Comparison of ENCODE assay signal across 15 mouse cellular contexts in the genomic region with DNA sequence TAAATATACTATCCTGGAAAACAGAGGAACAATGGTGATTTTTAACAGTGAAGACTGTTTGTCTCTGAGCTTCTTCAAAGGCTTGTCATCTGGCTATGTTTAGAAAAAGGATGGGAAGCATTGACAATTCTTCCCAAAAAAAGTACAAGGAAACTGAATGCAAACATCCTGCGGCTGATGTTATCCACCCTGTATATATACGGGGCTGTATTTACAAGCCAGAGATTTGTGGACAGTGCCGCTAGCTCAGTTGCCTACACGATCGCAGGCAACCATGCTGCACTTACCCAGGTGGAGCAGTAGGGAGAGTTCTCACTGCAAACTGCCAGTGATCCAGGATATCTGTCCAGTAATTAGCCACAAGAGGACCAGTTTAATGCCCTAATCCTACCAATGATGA. TPM values are rescaled to one million over a fixed set of nuclear protein-coding genes. Genes with fewer than 3 reads are reported as not detected.
DNase-seq lines count a peak whose midpoint lies in the region; TF ChIP-seq lines count a peak whose summit lies in the region.
"Had no signal": no experiment of that assay in that cellular context is flagged by ENCODE, and none has a peak within 500 bp of the region (broad histone marks: within the 10 kb centered on the region; RNA-seq: fewer than 3 reads in every experiment).

No protein-coding gene starts in this region.

- WGBS in kidney, adult 2 months: 69% methylated on average over 5 of the region's 5 CpGs
- 35% methylated on average over 5 of the region's 5 CpGs for WGBS in lung, adult 2 months

- TF ChIP-seq CTCF in kidney, adult 2 months (conservative IDR thresholded peaks at IDR 0.05; ENCODE audit: insufficient read depth, insufficient read length, low read depth, low read length): no peak
- TF ChIP-seq CTCF in lung, adult 2 months (IDR thresholded peaks at IDR 0.05; ENCODE audit: insufficient read depth, low read length): no peak

- no peak overlapping the region for H3K4me3 ChIP-seq in kidney, adult 2 months (ENCODE audit: insufficient read depth, low read depth, low read length)
- no peak overlapping the region for H3K4me3 ChIP-seq in lung, adult 2 months (replicated peaks; ENCODE audit: extremely low read depth, low read depth, low read length)

- H3K27me3 ChIP-seq in kidney, adult 2 months (replicated peaks; ENCODE audit: control insufficient read depth, insufficient read depth, low read length): no peaks in the 10 kb centered on the region; the same call in 1 of the 2 replicates

- no peak for TF ChIP-seq POLR2A in kidney, adult 2 months (IDR thresholded peaks at IDR 0.05; ENCODE audit: low read depth, low read length)
- peak; percentile 68; the same call in 1 of the 2 replicates for TF ChIP-seq POLR2A in lung, adult 2 months (IDR thresholded peaks at IDR 0.05; ENCODE audit: borderline replicate concordance, extremely low read depth, low read depth, low read length)

- no peaks in the 10 kb centered on the region for H3K36me3 ChIP-seq in kidney, adult 2 months (ENCODE audit: control insufficient read depth, insufficient read depth, low read length)

- H3K27ac ChIP-seq in kidney, adult 2 months (ENCODE audit: insufficient read depth, low read depth, low read length): peak overlapping the region; percentile 21
- H3K27ac ChIP-seq: liver, embryonic 14.5 days had no signal

- DNase-seq in frontal cortex, adult 2 months (ENCODE audit: extremely low spot score in 1 of 2, low spot score in 1 of 2): peak; percentile 2 to 5
- no peak for DNase-seq in frontal cortex, postnatal 10 days (ENCODE audit: low spot score in 2 of 2)
- DNase-seq in kidney, adult 2 months: peak; percentile 14
- DNase-seq in kidney, postnatal 36 days: no peak
- peak; percentile 46 for DNase-seq in brain, adult 2 months (ENCODE audit: low read depth, low spot score)
- DNase-seq in lung, adult 2 months: no peak
- no peak for DNase-seq in cerebellum, postnatal 4 days (ENCODE audit: low spot score in 2 of 2)
- DNase-seq in adrenal gland, postnatal 14 days: no peak
- DNase-seq: B cell, adult 2 months; gastrocnemius, postnatal 36 days; thymus, adult 2 months had no signal

- H3K4me1 ChIP-seq in kidney, adult 2 months (ENCODE audit: control insufficient read depth, insufficient read depth, low read length): 0 out of 2 replicates have a peak, but pooled peaks cover 7% of the 10 kb centered on the region
- peaks cover 13% of the 10 kb centered on the region for H3K4me1 ChIP-seq in lung, adult 2 months (ENCODE audit: control insufficient read depth, insufficient read depth, low read length)

RNA-seq across cellular contexts. Expression of gene Clec9a, which starts 16.6 kb away (rescaled TPM):
- polyA plus RNA-seq in frontal cortex, adult 2 months (2012; rRNA removed): 0.11 TPM in 1 of 2 replicates, not detected in the other
- polyA plus RNA-seq in kidney, adult 2 months (2012; rRNA removed): 0.42 and 0.86 TPM in 2 replicates
- 2.2 and 2.7 TPM in 2 replicates for polyA plus RNA-seq in lung, adult 2 months (2012; rRNA removed)
- total RNA-seq in adrenal gland, postnatal 14 days (2021): 0.82 and 1.4 TPM in 2 replicates
- total RNA-seq: gastrocnemius, postnatal 36 days; MEL had no signal

RNA-seq across cellular contexts. Expression of gene Clec1a, which starts 26.6 kb away (rescaled TPM):
- 1.4 and 1.9 TPM in 2 replicates for polyA plus RNA-seq in frontal cortex, adult 2 months (2012; rRNA removed)
- polyA plus RNA-seq in kidney, adult 2 months (2012; rRNA removed): 2.6 and 2.8 TPM in 2 replicates
- polyA plus RNA-seq in lung, adult 2 months (2012; rRNA removed): 30.1 and 38.1 TPM in 2 replicates
- total RNA-seq in adrenal gland, postnatal 14 days (2021): 7.9 and 14.0 TPM in 2 replicates
- total RNA-seq: MEL had no signal

RNA-seq across cellular contexts. Expression of gene Clec1b, which starts 28.1 kb away (rescaled TPM):
- polyA plus RNA-seq in frontal cortex, adult 2 months (2012; rRNA removed): 0.15 TPM in 1 of 2 replicates, not detected in the other
- 0.24 and 0.41 TPM in 2 replicates for polyA plus RNA-seq in kidney, adult 2 months (2012; rRNA removed)
- polyA plus RNA-seq in lung, adult 2 months (2012; rRNA removed): 1.9 and 2.7 TPM in 2 replicates
- total RNA-seq in adrenal gland, postnatal 14 days (2021): 2.4 and 3.1 TPM in 2 replicates
- total RNA-seq: gastrocnemius, postnatal 36 days; MEL had no signal

RNA-seq across cellular contexts. Expression of gene Clec12b, which starts 39.5 kb away (rescaled TPM):
- 0.13 and 0.22 TPM in 2 replicates for polyA plus RNA-seq in frontal cortex, adult 2 months (2012; rRNA removed)
- 0.06 and 0.12 TPM in 2 replicates for polyA plus RNA-seq in kidney, adult 2 months (2012; rRNA removed)
- 1.2 and 1.5 TPM in 2 replicates for polyA plus RNA-seq in lung, adult 2 months (2012; rRNA removed)
- 0.26 TPM in 1 of 2 replicates, not detected in the other for total RNA-seq in adrenal gland, postnatal 14 days (2021)
- total RNA-seq: gastrocnemius, postnatal 36 days; MEL had no signal
- polyA plus RNA-seq: forebrain, embryonic 11.5 days; spleen, adult 2 months; thymus, adult 2 months had no signal

Comparison
In these comparisons a context has a peak if more than half of its experiments do, and no peak if none do; other contexts are left out.
1. DNase-seq: peak in frontal cortex, adult 2 months (2 of 2), kidney, adult 2 months (single experiment) and brain, adult 2 months (single experiment); none in frontal cortex, postnatal 10 days (0 of 2), kidney, postnatal 36 days (0 of 2), lung, adult 2 months (single experiment), cerebellum, postnatal 4 days (0 of 2) and adrenal gland, postnatal 14 days (single experiment).